Mouse (Mus musculus) hindbrain, embryonic 15.5 days (tissue): ENCODE data around the gene Ms4a14. TPM values are rescaled to one million over a fixed set of nuclear protein-coding genes. Genes with fewer than 3 reads are reported as not detected.
A peak's percentile ranks its signal among the peaks of the same experiment; 100 is the strongest.
"Not testable (repeated sequence)": the region's sequence is repeated elsewhere in the genome, so short reads cannot be mapped to it uniquely, and the experiment has no call there.

Source experiments
- ATAC-seq: fragments of 200-750 bp; cut with Nextera tagmentation; 2 replicates; pipeline ENCODE4 v1.8.0; 2017; ENCODE audit warnings: low read depth, moderate number of reproducible peaks, moderate TSS enrichment; ENCODE audit not compliant: low FRiP score
- H3K27ac ChIP-seq: fragments of 300-500 bp; sonication (generic); replicated peaks from 2 replicates; pipeline ENCODE4 v1.5.1; 2015; ENCODE audit warnings: mild to moderate bottlenecking, inconsistent platforms
- H3K27me3 ChIP-seq: fragments of 300-500 bp; sonication (generic); 2 replicates; pipeline ENCODE4 v1.6.1; 2015; ENCODE audit warnings: control low read depth, inconsistent platforms
- H3K36me3 ChIP-seq: fragments of 300-500 bp; sonication (generic); 2 replicates; pipeline ENCODE4 v1.6.1; 2015; ENCODE audit warnings: control low read depth, inconsistent platforms
- H3K4me1 ChIP-seq: fragments of 300-500 bp; sonication (generic); replicated peaks from 2 replicates; pipeline ENCODE4 v1.6.1; 2015; ENCODE audit warnings: control low read depth, inconsistent platforms
- H3K4me2 ChIP-seq: fragments of 300-500 bp; sonication (generic); 2 replicates; pipeline ENCODE4 v1.6.1; 2015; ENCODE audit warnings: moderate library complexity, mild to moderate bottlenecking, inconsistent platforms
- H3K4me3 ChIP-seq: fragments of 300-500 bp; sonication (generic); 2 replicates; pipeline ENCODE4 v1.5.1; 2015; ENCODE audit warnings: mild to moderate bottlenecking, inconsistent platforms
- H3K9ac ChIP-seq: fragments of 300-500 bp; sonication (generic); 2 replicates; pipeline ENCODE4 v1.6.1; 2015; ENCODE audit warnings: inconsistent platforms
- H3K9me3 ChIP-seq: fragments of 300-500 bp; sonication (generic); 2 replicates; pipeline ENCODE4 v1.6.1; 2016; ENCODE audit warnings: control low read depth, inconsistent platforms
- WGBS: fragments of 180-500 bp; shearing (Covaris S2); methylation state at CpG from one replicate; pipeline ENCODE4 v1.1.7; 2015; 5-methylcytosine and 5-hydroxymethylcytosine counted together
- polyA plus RNA-seq: library from polyadenylated mRNA; unstranded; fragments of >200 nt; fragmentation: Nextera tagmentation; extraction: Ambion mirVana; gene quantifications from 2 replicates; pipeline ENCODE4 v1.2.1, GENCODE M21; 2015

Ms4a14 gene
- polyA plus RNA-seq, 1 experiment from 2014 or later, result not detected

DNA sequence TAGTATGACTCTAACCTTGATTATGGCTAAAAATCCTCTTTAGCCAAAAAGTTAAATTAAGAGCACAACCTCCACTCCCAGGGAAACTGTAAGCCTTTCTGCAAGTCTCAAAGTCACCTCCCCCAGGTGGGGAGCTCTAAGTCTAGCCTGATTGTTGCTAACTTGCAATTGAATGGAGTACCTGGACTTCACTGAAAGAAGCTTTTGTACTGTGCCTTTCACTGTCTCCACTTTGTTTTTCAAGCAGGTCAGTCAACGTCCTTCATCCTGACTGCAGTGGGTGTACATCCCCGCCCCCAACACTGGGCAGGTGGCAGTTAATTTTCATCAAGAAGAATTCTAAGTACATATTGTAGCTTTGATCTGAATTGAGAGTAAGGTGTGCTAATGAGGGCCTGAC is 15.3 kb downstream of the Ms4a14 start:
- H3K36me3 ChIP-seq, result no peaks in the 10 kb centered on the region
- no peak overlapping the region for H3K4me3 ChIP-seq
- H3K4me2 ChIP-seq, result no peak overlapping the region
- WGBS, result 40% methylated on average over 2 of the region's 2 CpGs
- no peaks in the 10 kb centered on the region for H3K27me3 ChIP-seq
- no peak for ATAC-seq
- no peaks in the 10 kb centered on the region for H3K4me1 ChIP-seq
- no peak overlapping the region for H3K9ac ChIP-seq
- no peaks in the 10 kb centered on the region for H3K9me3 ChIP-seq
- H3K27ac ChIP-seq, result no peak overlapping the region

DNA sequence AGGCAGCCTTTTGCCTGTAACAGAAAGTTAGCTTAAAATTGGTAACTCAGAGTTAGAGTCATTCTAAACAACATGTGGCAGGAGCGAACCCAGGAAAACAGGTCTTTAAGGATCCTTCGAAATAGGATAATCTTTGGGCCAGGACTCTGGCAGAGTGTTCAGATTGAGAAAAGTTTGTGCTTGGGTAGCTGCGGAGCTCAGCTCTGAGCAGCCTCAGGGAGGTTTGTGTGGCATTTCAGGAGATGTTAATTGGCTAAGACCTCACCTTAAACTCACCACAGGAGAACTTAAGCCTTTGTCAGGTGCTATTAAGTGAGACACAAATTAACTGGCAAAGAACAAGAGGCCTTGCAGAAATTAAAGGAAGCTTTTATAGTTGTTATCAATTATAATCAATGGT is 20.6 kb downstream of the Ms4a14 start:
- not testable (repeated sequence) for H3K9ac ChIP-seq, H3K27me3 ChIP-seq, H3K27ac ChIP-seq, ATAC-seq, H3K36me3 ChIP-seq, H3K4me1 ChIP-seq, H3K9me3 ChIP-seq
- H3K4me2 ChIP-seq, result peak overlapping the region; percentile 55
- WGBS, result 21% methylated on average over 3 of the region's 3 CpGs
- peak overlapping the region; percentile 37; the same call in 1 of the 2 replicates for H3K4me3 ChIP-seq

DNA sequence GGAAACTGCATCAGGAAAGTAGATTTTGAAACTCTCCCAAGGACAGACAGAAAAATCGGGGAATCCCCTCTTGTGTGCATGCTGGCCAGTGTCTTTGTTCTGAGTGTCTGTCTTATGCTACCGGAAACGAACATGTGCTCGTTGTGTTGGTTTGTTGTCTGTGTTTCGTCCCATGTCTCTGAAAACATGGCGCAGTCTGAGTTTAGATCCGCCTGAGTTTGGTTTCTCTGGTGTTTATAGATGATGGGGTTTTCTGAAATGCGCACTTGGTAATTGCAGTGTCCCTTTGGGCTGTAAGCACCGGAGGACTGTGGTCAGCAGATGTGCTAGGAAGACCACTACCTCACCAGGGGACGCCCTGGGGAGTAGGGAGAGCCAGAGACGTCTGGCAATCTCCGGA is 21.3 kb downstream of the Ms4a14 start:
- 15% methylated on average over 12 of the region's 12 CpGs for WGBS
- no peaks in the 10 kb centered on the region for H3K4me1 ChIP-seq
- H3K36me3 ChIP-seq, result no peaks in the 10 kb centered on the region
- no peaks in the 10 kb centered on the region for H3K27me3 ChIP-seq
- no peak overlapping the region for H3K27ac ChIP-seq
- H3K4me3 ChIP-seq, result peak overlapping the region; percentile 37
- H3K9me3 ChIP-seq, result no peaks in the 10 kb centered on the region
- H3K4me2 ChIP-seq, result peak overlapping the region; percentile 55
- no peak for ATAC-seq
- no peak overlapping the region for H3K9ac ChIP-seq

GRCm38 (mm10) chr19:11283773-11284172 is 30.5 kb downstream of the Ms4a14 start, which contains the start of gene Ms4a5:
Ms4a5 (minus strand) TSS chr19:11283873.
- Histone ChIP-seq H3K4me3 (no peak within 1 kb of the TSS), H3K9me3 (no peaks in the 10 kb centered on the region), H3K9ac (no peak within 1 kb of the TSS), H3K36me3 (no peaks in the 10 kb centered on the region), H3K27me3 (no peaks in the 10 kb centered on the region), H3K27ac (no peak within 1 kb of the TSS), H3K4me2 (no peak within 1 kb of the TSS), H3K4me1 (no peaks in the 10 kb centered on the region)
- 92% methylated on average over 2 of the region's 2 CpGs for WGBS
- ATAC-seq, result no peak

- H3K4me1 ChIP-seq, result no peaks in the 10 kb centered on the region
- H3K9me3 ChIP-seq, result no peaks in the 10 kb centered on the region
- no peak for ATAC-seq
- no peak overlapping the region for H3K4me3 ChIP-seq
- no peaks in the 10 kb centered on the region for H3K27me3 ChIP-seq
- H3K4me2 ChIP-seq, result no peak overlapping the region
- WGBS, result 91% methylated on average over 3 of the region's 3 CpGs
- no peak overlapping the region for H3K9ac ChIP-seq
- no peaks in the 10 kb centered on the region for H3K36me3 ChIP-seq
- H3K27ac ChIP-seq, result no peak overlapping the region
Measured at GRCm38 (mm10) chr19:11280223-11280622, 34.0 kb downstream of the Ms4a14 start.

DNA sequence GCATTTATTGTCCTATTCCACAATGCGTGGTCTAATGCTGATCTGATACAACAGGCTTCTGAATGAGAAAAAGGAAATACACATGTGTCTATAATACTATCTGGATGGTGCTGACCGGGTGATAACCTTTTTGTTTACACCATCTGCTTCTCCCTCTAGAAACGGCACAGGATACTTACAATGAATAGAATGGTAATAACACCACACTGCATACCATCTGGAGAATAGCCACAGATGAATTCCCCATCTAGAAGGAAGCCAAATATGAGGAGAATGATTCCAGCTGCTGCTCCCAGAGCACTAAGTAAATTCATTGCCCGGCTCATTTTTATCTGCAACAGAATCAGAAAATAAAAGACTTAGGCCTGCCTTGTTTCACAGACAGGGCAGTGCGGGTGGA is 37.8 kb downstream of the Ms4a14 start:
- Histone ChIP-seq H3K4me2 (no peak overlapping the region), H3K4me1 (no peaks in the 10 kb centered on the region), H3K27ac (no peak overlapping the region), H3K9me3 (no peaks in the 10 kb centered on the region), H3K4me3 (no peak overlapping the region), H3K27me3 (no peaks in the 10 kb centered on the region), H3K9ac (no peak overlapping the region), H3K36me3 (no peaks in the 10 kb centered on the region)
- WGBS, result 63% methylated on average over 5 of the region's 5 CpGs
- ATAC-seq, result peak; percentile 19; the same call in 1 of the 2 replicates

DNA sequence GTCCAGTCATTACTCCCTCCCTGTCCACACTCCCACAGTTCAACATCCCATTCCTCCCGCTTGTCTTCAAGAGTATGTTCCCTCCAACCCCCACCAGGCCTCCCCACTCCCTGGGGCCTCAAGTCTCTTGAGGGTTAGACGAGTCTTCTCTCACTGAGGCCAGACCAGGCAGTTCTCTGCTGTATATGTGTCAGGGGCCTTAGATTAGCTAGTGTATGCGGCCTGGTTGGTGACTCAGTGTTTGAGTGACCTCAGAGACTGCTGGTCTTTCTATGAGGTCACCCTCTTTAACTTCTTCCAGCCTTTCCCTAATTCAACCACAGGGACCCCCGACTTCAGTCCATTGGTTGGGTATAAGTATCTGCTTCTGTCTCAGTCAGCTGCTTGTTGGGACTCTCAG is 47.3 kb downstream of the Ms4a14 start:
- no peak overlapping the region for H3K9ac ChIP-seq
- no peak overlapping the region for H3K4me3 ChIP-seq
- no peaks in the 10 kb centered on the region for H3K4me1 ChIP-seq
- H3K27ac ChIP-seq, result no peak overlapping the region
- 87% methylated on average over 4 of the region's 4 CpGs for WGBS
- ATAC-seq, result no peak
- H3K4me2 ChIP-seq, result no peak overlapping the region
- no peaks in the 10 kb centered on the region for H3K9me3 ChIP-seq
- no peaks in the 10 kb centered on the region for H3K36me3 ChIP-seq
- no peaks in the 10 kb centered on the region for H3K27me3 ChIP-seq

- no peaks in the 10 kb centered on the region for H3K4me1 ChIP-seq
- H3K4me2 ChIP-seq, result no peak within 1 kb of the TSS
Measured at GRCm38 (mm10) chr19:11266052-11266845, 48.0 kb downstream of the Ms4a14 start, which contains the start of gene Ms4a1. Ms4a1 (minus strand) TSS chr19:11266241.

GRCm38 (mm10) chr19:11264602-11265185 is 49.6 kb downstream of the Ms4a14 start:
- Histone ChIP-seq H3K4me1 (no peaks in the 10 kb centered on the region), H3K4me3 (no peak overlapping the region), H3K27me3 (no peaks in the 10 kb centered on the region), H3K4me2 (no peak overlapping the region), H3K9me3 (no peaks in the 10 kb centered on the region), H3K27ac (no peak overlapping the region), H3K36me3 (no peaks in the 10 kb centered on the region), H3K9ac (no peak overlapping the region)
- 83% methylated on average over 9 of the region's 9 CpGs for WGBS
- no peak for ATAC-seq

More at GRCm38 (mm10) chr19:11266052-11266845, 48.0 kb downstream of the Ms4a14 start, which contains the start of gene Ms4a1:
- H3K27ac ChIP-seq, result no peak within 1 kb of the TSS
- no peaks in the 10 kb centered on the region for H3K9me3 ChIP-seq
- no peak within 1 kb of the TSS for H3K4me3 ChIP-seq
- H3K9ac ChIP-seq, result no peak within 1 kb of the TSS
- H3K36me3 ChIP-seq, result no peaks in the 10 kb centered on the region
- WGBS, result 87% methylated on average over 8 of the region's 8 CpGs
- no peaks in the 10 kb centered on the region for H3K27me3 ChIP-seq
- ATAC-seq, result no peak

GRCm38 (mm10) chr19:11263549-11263948 is 50.7 kb downstream of the Ms4a14 start:
- ATAC-seq, result no peak
- Histone ChIP-seq H3K36me3 (no peaks in the 10 kb centered on the region), H3K4me1 (no peaks in the 10 kb centered on the region), H3K27ac (no peak overlapping the region), H3K4me3 (no peak overlapping the region), H3K4me2 (no peak overlapping the region), H3K9me3 (no peaks in the 10 kb centered on the region), H3K27me3 (no peaks in the 10 kb centered on the region), H3K9ac (no peak overlapping the region)
- WGBS, result 87% methylated on average over 3 of the region's 3 CpGs

DNA sequence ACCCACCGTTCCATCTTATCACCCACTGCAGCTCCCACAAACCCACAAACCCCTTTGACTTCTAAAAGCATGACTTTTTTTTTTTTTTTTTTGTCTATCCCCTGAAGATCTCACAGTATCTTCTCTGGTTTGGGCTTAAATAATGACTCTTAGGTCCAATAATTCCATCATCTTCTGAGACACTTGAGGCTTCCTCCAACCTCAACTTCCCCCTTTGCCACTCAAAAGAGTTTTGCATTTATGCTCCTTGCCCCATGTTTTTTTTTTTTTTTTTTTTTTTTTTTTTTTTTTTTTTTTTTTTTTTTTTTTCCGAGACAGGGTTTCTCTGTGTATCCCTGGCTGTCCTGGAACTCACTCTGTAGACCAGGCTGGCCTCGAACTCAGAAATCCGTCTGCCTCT is 51.3 kb downstream of the Ms4a14 start:
- H3K9ac ChIP-seq, H3K4me1 ChIP-seq, ATAC-seq, H3K4me2 ChIP-seq, H3K27ac ChIP-seq, H3K9me3 ChIP-seq, H3K4me3 ChIP-seq, H3K36me3 ChIP-seq, H3K27me3 ChIP-seq: not testable (repeated sequence)
- WGBS, result 74% methylated on average over 4 of the region's 4 CpGs

DNA sequence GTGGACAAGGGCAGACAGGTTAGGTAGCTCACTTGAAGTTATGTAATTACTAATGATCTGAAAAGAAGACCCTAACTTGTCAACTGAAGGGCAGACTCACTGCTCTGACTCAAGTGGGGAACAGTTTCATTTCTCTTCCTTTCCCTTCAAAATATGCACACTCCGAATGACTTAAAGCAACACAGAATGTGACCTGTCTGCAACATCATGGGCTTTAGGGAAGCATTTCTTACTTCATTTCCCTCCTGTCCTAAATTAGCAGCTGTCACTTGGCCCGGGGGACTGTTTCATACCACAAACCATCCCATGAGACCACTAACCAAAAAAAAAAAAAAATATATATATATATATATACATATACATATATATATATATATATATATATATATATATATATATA is 52.7 kb downstream of the Ms4a14 start:
- no peaks in the 10 kb centered on the region for H3K4me1 ChIP-seq
- WGBS, result 89% methylated on average over 2 of the region's 2 CpGs

More for the DNA sequence above, 52.7 kb downstream of the Ms4a14 start:
- Histone ChIP-seq H3K9me3 (no peaks in the 10 kb centered on the region), H3K27me3 (no peaks in the 10 kb centered on the region), H3K4me2 (no peak overlapping the region), H3K9ac (no peak overlapping the region), H3K36me3 (no peaks in the 10 kb centered on the region), H3K4me3 (no peak overlapping the region), H3K27ac (no peak overlapping the region)
- ATAC-seq, result no peak
